16 mouse cellular contexts compared by ENCODE assay signal in the genomic region with DNA sequence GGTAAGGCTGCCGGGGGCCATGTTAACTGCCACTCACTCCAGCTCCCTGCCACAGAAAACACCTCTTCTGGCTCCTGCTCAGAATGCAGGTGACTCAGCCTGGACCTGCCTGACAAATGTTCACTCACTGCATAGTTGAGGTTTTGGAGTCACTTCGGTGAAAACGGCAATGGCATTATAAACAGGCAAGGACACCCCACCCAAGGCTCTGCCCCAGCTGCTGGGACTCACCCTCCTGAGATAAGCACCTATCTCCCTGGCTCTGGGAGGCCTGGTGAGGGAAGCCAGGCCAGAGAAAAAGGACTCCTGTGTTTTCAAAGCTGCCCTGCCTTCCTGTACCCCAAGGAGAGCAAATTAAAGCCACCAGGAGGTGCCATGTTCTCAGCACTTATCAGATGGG. TPM values are rescaled to one million over a fixed set of nuclear protein-coding genes. Genes with fewer than 3 reads are reported as not detected.
DNase-seq lines count a peak whose midpoint lies in the region; ATAC-seq lines count a peak whose summit lies in the region.
"Had no signal": no experiment of that assay in that cellular context is flagged by ENCODE, and none has a peak within 500 bp of the region (broad histone marks: within the 10 kb centered on the region; RNA-seq: fewer than 3 reads in every experiment).

No protein-coding gene starts in this region.

- no peaks in the 10 kb centered on the region for H3K9me3 ChIP-seq in heart, embryonic 12.5 days (replicated peaks)
- H3K9me3 ChIP-seq in liver, embryonic 11.5 days (ENCODE audit: control insufficient read depth, low read length): no peaks in the 10 kb centered on the region
- H3K9me3 ChIP-seq in midbrain, embryonic 15.5 days: no peaks in the 10 kb centered on the region
- H3K9me3 ChIP-seq: embryonic facial prominence, embryonic 12.5 days; limb, embryonic 15.5 days had no signal

- H3K9ac ChIP-seq in heart, embryonic 12.5 days: no peak overlapping the region
- peak overlapping the region; percentile 50; the same call in 1 of the 2 replicates for H3K9ac ChIP-seq in liver, embryonic 11.5 days (ENCODE audit: low read depth, low read length)
- no peak overlapping the region for H3K9ac ChIP-seq in midbrain, embryonic 15.5 days
- H3K9ac ChIP-seq: embryonic facial prominence, embryonic 12.5 days; limb, embryonic 15.5 days had no signal

- peaks cover 19% of the 10 kb centered on the region for H3K4me1 ChIP-seq in heart, embryonic 12.5 days (replicated peaks)
- peaks cover 20% of the 10 kb centered on the region for H3K4me1 ChIP-seq in liver, embryonic 11.5 days (replicated peaks; ENCODE audit: control insufficient read depth, insufficient read depth, low read length)
- H3K4me1 ChIP-seq in midbrain, embryonic 15.5 days: 0 out of 2 replicates have a peak, but pooled peaks cover 2% of the 10 kb centered on the region

- peak overlapping the region; percentile 32 for H3K4me2 ChIP-seq in heart, embryonic 12.5 days
- peak overlapping the region; percentile 61 for H3K4me2 ChIP-seq in liver, embryonic 11.5 days
- H3K4me2 ChIP-seq in midbrain, embryonic 15.5 days: no peak overlapping the region
- H3K4me2 ChIP-seq: embryonic facial prominence, embryonic 12.5 days; limb, embryonic 15.5 days had no signal

- H3K36me3 ChIP-seq in heart, embryonic 12.5 days: no peaks in the 10 kb centered on the region
- H3K36me3 ChIP-seq in liver, embryonic 11.5 days (ENCODE audit: control insufficient read depth, insufficient read depth, low read length): no peaks in the 10 kb centered on the region
- H3K36me3 ChIP-seq in midbrain, embryonic 15.5 days (replicated peaks): no peaks in the 10 kb centered on the region
- H3K36me3 ChIP-seq: embryonic facial prominence, embryonic 12.5 days; limb, embryonic 15.5 days had no signal

- H3K27ac ChIP-seq in heart, embryonic 12.5 days (ENCODE audit: poor library complexity, severe bottlenecking): no peak overlapping the region
- H3K27ac ChIP-seq in liver, embryonic 11.5 days (ENCODE audit: low read depth, low read length): peak overlapping the region; percentile 52; the same call in 1 of the 2 replicates
- no peak overlapping the region for H3K27ac ChIP-seq in midbrain, embryonic 15.5 days
- H3K27ac ChIP-seq: embryonic facial prominence, embryonic 12.5 days; limb, embryonic 15.5 days had no signal

- ATAC-seq in heart, embryonic 12.5 days (ENCODE audit: insufficient number of reproducible peaks, low FRiP score): peak; percentile 37; the same call in 1 of the 2 replicates
- peak; percentile 47 for ATAC-seq in common myeloid progenitor, adult 5-6 weeks (replicated peaks; ENCODE audit: low read depth, poor library complexity, severe bottlenecking)
- peak; percentile 92 for ATAC-seq in liver, embryonic 11.5 days (replicated peaks; ENCODE audit: low FRiP score)
- no peak for ATAC-seq in midbrain, embryonic 15.5 days (replicated peaks)
- ATAC-seq: forebrain, embryonic 14.5 days; hindbrain, embryonic 16.5 days had no signal

- whole genome bisulfite sequencing in heart, embryonic 12.5 days: 63% methylated on average over 3 of the region's 3 CpGs
- 51% methylated on average over 3 of the region's 3 CpGs for WGBS in liver, embryonic 11.5 days
- 87% methylated on average over 3 of the region's 3 CpGs for WGBS in midbrain, embryonic 15.5 days

- no peak overlapping the region; the same call in 1 of the 2 replicates for H3K4me3 ChIP-seq in heart, embryonic 12.5 days
- H3K4me3 ChIP-seq in liver, embryonic 11.5 days (ENCODE audit: low read depth, low read length): peak overlapping the region; percentile 23; the same call in 1 of the 2 replicates
- H3K4me3 ChIP-seq in midbrain, embryonic 15.5 days: no peak overlapping the region
- H3K4me3 ChIP-seq: embryonic facial prominence, embryonic 12.5 days; limb, embryonic 15.5 days had no signal

- H3K27me3 ChIP-seq in heart, embryonic 12.5 days (replicated peaks): peaks cover 89% of the 10 kb centered on the region
- H3K27me3 ChIP-seq in liver, embryonic 11.5 days (replicated peaks; ENCODE audit: control insufficient read depth, insufficient read depth, low read length): peaks cover 66% of the 10 kb centered on the region
- peaks cover 51% of the 10 kb centered on the region for H3K27me3 ChIP-seq in midbrain, embryonic 15.5 days (replicated peaks)

- no peak for DNase-seq in heart, adult 8-10 months (ENCODE audit: low spot score)
- no peak for DNase-seq in liver, embryonic 11.5 days (ENCODE audit: low spot score)
- DNase-seq in spleen, postnatal 36 days (ENCODE audit: low spot score in 2 of 2): peak; percentile 55 to 63
- no peak for DNase-seq in frontal cortex, postnatal 14 days (ENCODE audit: low spot score in 2 of 2)
- no peak for DNase-seq in adrenal gland, postnatal 4 days (ENCODE audit: low spot score in 2 of 2)
- DNase-seq: cerebellum, adult 9-11 months; gastrocnemius, postnatal 14 days; right cerebral cortex, postnatal 25 days; thymus, adult 18-20 months had no signal

RNA-seq across cellular contexts. Expression of a gene that starts 1.3 kb away (rescaled TPM):
- polyA plus RNA-seq in heart, embryonic 12.5 days (2016; fragmentation: Nextera tagmentation; extraction: Ambion mirVana): 3.4 and 3.7 TPM in 2 replicates
- total RNA-seq in heart, adult 8-10 months (2022): 1 to 10 TPM; 4.0 to 6.9 (median 5.3) TPM
- 0.23 TPM in 1 of 2 replicates, not detected in the other for total RNA-seq in common myeloid progenitor, adult 5-6 weeks (2017)
- 2.1 and 2.9 TPM in 2 replicates for polyA plus RNA-seq in liver, embryonic 11.5 days (2014; fragmentation: Nextera tagmentation; extraction: Ambion mirVana)
- 1 to 10 TPM; 4.4 to 5.0 TPM for total RNA-seq in adrenal gland, postnatal 4 days (2021)
- polyA plus RNA-seq in midbrain, embryonic 15.5 days (2015; fragmentation: Nextera tagmentation; extraction: Ambion mirVana): 0.27 and 0.36 TPM in 2 replicates

RNA-seq across cellular contexts. Expression of a gene that starts 13.9 kb away (rescaled TPM):
- 2.0 and 2.4 TPM in 2 replicates for polyA plus RNA-seq in heart, embryonic 12.5 days (2016; fragmentation: Nextera tagmentation; extraction: Ambion mirVana)
- total RNA-seq in heart, adult 8-10 months (2022): 1 to 10 TPM; 2.2 to 4.6 (median 2.5) TPM
- total RNA-seq in common myeloid progenitor, adult 5-6 weeks (2017): 3.4 and 3.5 TPM in 2 replicates
- polyA plus RNA-seq in liver, embryonic 11.5 days (2014; fragmentation: Nextera tagmentation; extraction: Ambion mirVana): 1.3 and 2.0 TPM in 2 replicates
- total RNA-seq in adrenal gland, postnatal 4 days (2021): 1 to 10 TPM; 6.8 to 8.5 TPM
- 0.37 and 1.5 TPM in 2 replicates for polyA plus RNA-seq in midbrain, embryonic 15.5 days (2015; fragmentation: Nextera tagmentation; extraction: Ambion mirVana)
- polyA plus RNA-seq: forebrain, embryonic 14.5 days had no signal

RNA-seq across cellular contexts. Expression of a gene that starts 22.6 kb away (rescaled TPM):
- polyA plus RNA-seq in heart, embryonic 12.5 days (2016; fragmentation: Nextera tagmentation; extraction: Ambion mirVana): 1.6 and 2.1 TPM in 2 replicates
- 1 to 10 TPM in 1 of 4 experiments, under 1 TPM in 3; 0.14 to 1.5 (median 0.68) TPM for total RNA-seq in heart, adult 8-10 months (2022)
- 64.3 and 91.5 TPM in 2 replicates for total RNA-seq in common myeloid progenitor, adult 5-6 weeks (2017)
- polyA plus RNA-seq in liver, embryonic 11.5 days (2014; fragmentation: Nextera tagmentation; extraction: Ambion mirVana): 20.8 and 21.1 TPM in 2 replicates
- 1 to 10 TPM; 8.4 to 9.8 TPM for total RNA-seq in adrenal gland, postnatal 4 days (2021)
- polyA plus RNA-seq in midbrain, embryonic 15.5 days (2015; fragmentation: Nextera tagmentation; extraction: Ambion mirVana): 96.0 and 102 TPM in 2 replicates

RNA-seq across cellular contexts. Expression of a gene that starts 26.8 kb away (rescaled TPM):
- 10.6 and 11.8 TPM in 2 replicates for polyA plus RNA-seq in heart, embryonic 12.5 days (2016; fragmentation: Nextera tagmentation; extraction: Ambion mirVana)
- total RNA-seq in heart, adult 8-10 months (2022): 10 to 100 TPM in 1 of 4 experiments, 1 to 10 TPM in 3; 6.4 to 10.3 (median 7.6) TPM
- total RNA-seq in common myeloid progenitor, adult 5-6 weeks (2017): 9.4 and 14.1 TPM in 2 replicates
- polyA plus RNA-seq in liver, embryonic 11.5 days (2014; fragmentation: Nextera tagmentation; extraction: Ambion mirVana): 10.1 and 11.0 TPM in 2 replicates
- 10 to 100 TPM; 17.7 to 19.3 TPM for total RNA-seq in adrenal gland, postnatal 4 days (2021)
- polyA plus RNA-seq in midbrain, embryonic 15.5 days (2015; fragmentation: Nextera tagmentation; extraction: Ambion mirVana): 5.2 and 5.8 TPM in 2 replicates

RNA-seq across cellular contexts. Expression of a gene that starts 31.4 kb away (rescaled TPM):
- polyA plus RNA-seq in heart, embryonic 12.5 days (2016; fragmentation: Nextera tagmentation; extraction: Ambion mirVana): 0.47 and 0.64 TPM in 2 replicates
- 1 to 10 TPM in 1 of 4 experiments, under 1 TPM in 3; 0.49 to 1.4 (median 0.57) TPM for total RNA-seq in heart, adult 8-10 months (2022)
- 0.46 and 11.3 TPM in 2 replicates for total RNA-seq in common myeloid progenitor, adult 5-6 weeks (2017)
- polyA plus RNA-seq in liver, embryonic 11.5 days (2014; fragmentation: Nextera tagmentation; extraction: Ambion mirVana): 0.41 and 0.45 TPM in 2 replicates
- 10 to 100 TPM; 11.7 to 12.9 TPM for total RNA-seq in adrenal gland, postnatal 4 days (2021)
- polyA plus RNA-seq in midbrain, embryonic 15.5 days (2015; fragmentation: Nextera tagmentation; extraction: Ambion mirVana): 26.9 and 27.4 TPM in 2 replicates

Comparison
In these comparisons a context has a peak if more than half of its experiments do, and no peak if none do; other contexts are left out.
1. DNase-seq: peak in spleen, postnatal 36 days (2 of 2); none in heart, adult 8-10 months (single experiment), liver, embryonic 11.5 days (single experiment), frontal cortex, postnatal 14 days (0 of 2) and adrenal gland, postnatal 4 days (0 of 2).